Mouse (Mus musculus): ENCODE measurements around the gene Crip1. TPM values are rescaled to one million over a fixed set of nuclear protein-coding genes. Genes with fewer than 3 reads are reported as not detected.
"Not testable (repeated sequence)": the region's sequence is repeated elsewhere in the genome, so short reads cannot be mapped to it uniquely, and the experiment has no call there.

Crip1 gene
- total and polyA plus RNA-seq, 3 experiments: 194 to 429 (median 200) TPM

- Histone ChIP-seq H3K9ac (ENCODE audit: low read depth, low read length) (no peak overlapping the region), H3K27me3 (ENCODE audit: control insufficient read depth, insufficient read depth, low read length) (peaks cover 15% of the 10 kb centered on the region), H3K36me3 (ENCODE audit: control insufficient read depth, insufficient read depth, low read length) (no peaks in the 10 kb centered on the region), H3K4me3 (no peak overlapping the region), H3K27ac (no peak overlapping the region), H3K4me1 (ENCODE audit: control insufficient read depth, insufficient read depth, low read length) (no peaks in the 10 kb centered on the region), H3K79me2 (replicated peaks; ENCODE audit: control insufficient read depth, insufficient read depth, low read length) (no peaks in the 10 kb centered on the region)
- no peak for DNase-seq
- WGBS: 63% methylated on average over 4 of the region's 4 CpGs
- intact Hi-C loops (cut with DNase I): no loop called here
- TF ChIP-seq EP300 (IDR thresholded peaks at IDR 0.05; ENCODE audit: insufficient read depth, low read depth, low read length) (no peak), CTCF (IDR thresholded peaks at IDR 0.05) (no peak), POLR2A (IDR thresholded peaks at IDR 0.05; ENCODE audit: insufficient read depth, low read depth, low read length) (no peak)
Observed at GRCm38 (mm10) chr12:113187011-113187375, 40.9 kb downstream of the Crip1 start.

DNA sequence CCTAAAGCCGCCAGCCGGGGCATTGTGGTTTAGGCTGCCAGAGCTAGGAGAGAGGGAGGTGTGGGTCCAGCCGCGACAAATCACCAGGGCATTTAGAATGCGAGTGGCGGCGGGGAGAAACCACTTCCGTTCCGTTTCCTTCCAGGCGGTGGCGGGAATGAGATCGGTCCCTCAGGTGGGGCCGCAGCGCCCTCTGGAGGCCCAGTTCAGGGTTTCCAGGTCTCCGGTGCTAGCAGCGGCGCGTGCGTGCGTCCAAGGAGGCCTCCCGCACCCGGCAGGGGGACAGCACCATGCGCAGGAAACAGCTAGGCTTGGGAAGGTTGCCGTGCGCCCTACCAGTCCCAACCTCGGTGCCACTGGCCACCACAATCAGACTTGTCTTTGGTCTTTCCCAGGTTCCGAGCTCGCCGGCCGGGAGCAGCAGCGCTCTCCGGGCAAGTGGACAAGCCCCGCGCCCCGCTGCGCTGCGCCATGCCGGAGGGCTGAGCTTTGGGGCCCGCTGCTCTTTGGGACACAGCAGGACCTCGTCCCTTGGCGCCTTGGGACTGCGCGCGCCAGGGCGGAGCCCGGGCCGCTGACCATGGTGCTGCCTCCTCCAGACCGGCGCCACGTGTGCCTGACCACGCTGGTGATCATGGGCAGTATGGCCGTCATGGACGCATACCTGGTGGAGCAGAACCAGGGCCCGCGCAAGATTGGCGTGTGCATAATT lies 41.6 kb downstream of the Crip1 start:
- peaks cover 15% of the 10 kb centered on the region for H3K27me3 ChIP-seq (ENCODE audit: control insufficient read depth, insufficient read depth, low read length)
- no peak overlapping the region for H3K4me3 ChIP-seq
- no peak overlapping the region for H3K27ac ChIP-seq
- intact Hi-C loops (cut with DNase I): no loop called here
- DNase-seq: peak; percentile 60 to 67
- H3K9ac ChIP-seq (ENCODE audit: low read depth, low read length): no peak overlapping the region
- WGBS: 6% methylated on average over 56 of the region's 56 CpGs
- H3K36me3 ChIP-seq (ENCODE audit: control insufficient read depth, insufficient read depth, low read length): no peaks in the 10 kb centered on the region
- TF ChIP-seq POLR2A (IDR thresholded peaks at IDR 0.05; ENCODE audit: insufficient read depth, low read depth, low read length) (no peak), CTCF (IDR thresholded peaks at IDR 0.05) (peak; percentile 77)
- no peaks in the 10 kb centered on the region for H3K4me1 ChIP-seq (ENCODE audit: control insufficient read depth, insufficient read depth, low read length)
- no peaks in the 10 kb centered on the region for H3K79me2 ChIP-seq (replicated peaks; ENCODE audit: control insufficient read depth, insufficient read depth, low read length)

- WGBS: 84% methylated on average over 51 of the region's 51 CpGs
- DNase-seq: no peak
- no peaks in the 10 kb centered on the region for H3K79me2 ChIP-seq (replicated peaks; ENCODE audit: control insufficient read depth, insufficient read depth, low read length)
- no peaks in the 10 kb centered on the region for H3K4me1 ChIP-seq (ENCODE audit: control insufficient read depth, insufficient read depth, low read length)
- no peak overlapping the region for H3K4me3 ChIP-seq
- H3K9ac ChIP-seq (ENCODE audit: low read depth, low read length): no peak overlapping the region
- H3K27ac ChIP-seq: no peak overlapping the region
- H3K27me3 ChIP-seq (ENCODE audit: control insufficient read depth, insufficient read depth, low read length): peaks cover 15% of the 10 kb centered on the region
- intact Hi-C loops (cut with DNase I): no loop called here
- H3K36me3 ChIP-seq (ENCODE audit: control insufficient read depth, insufficient read depth, low read length): no peaks in the 10 kb centered on the region
- TF ChIP-seq EP300 (IDR thresholded peaks at IDR 0.05; ENCODE audit: insufficient read depth, low read depth, low read length) (no peak), CTCF (IDR thresholded peaks at IDR 0.05) (no peak), POLR2A (IDR thresholded peaks at IDR 0.05; ENCODE audit: insufficient read depth, low read depth, low read length) (no peak)
Observed at GRCm38 (mm10) chr12:113188349-113189055, 42.4 kb downstream of the Crip1 start.

DNA sequence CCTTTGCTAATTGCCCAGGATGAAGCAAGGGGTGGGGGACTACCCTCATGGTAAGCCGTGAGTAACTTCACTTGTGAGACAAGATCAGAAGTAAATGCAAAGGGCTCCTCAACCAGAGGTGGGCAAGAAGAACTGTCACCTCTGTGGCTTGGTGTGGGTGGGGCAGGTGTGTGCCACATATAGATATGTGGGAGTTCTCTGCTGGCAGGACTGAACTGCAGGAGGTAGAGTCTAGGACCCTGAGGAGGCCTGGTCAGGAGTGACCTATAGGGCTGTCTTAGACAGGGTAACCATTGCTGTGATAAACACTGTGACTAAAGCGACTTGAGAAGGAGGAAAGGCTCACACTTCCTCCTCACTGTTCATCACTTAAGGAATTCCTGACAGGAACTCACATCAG lies 47.3 kb downstream of the Crip1 start:
- no peak for DNase-seq
- Histone ChIP-seq H3K9ac (ENCODE audit: low read depth, low read length) (no peak overlapping the region), H3K27me3 (ENCODE audit: control insufficient read depth, insufficient read depth, low read length) (peaks cover 3% of the 10 kb centered on the region; the same call in 1 of the 2 replicates), H3K4me3 (no peak overlapping the region), H3K27ac (no peak overlapping the region), H3K79me2 (replicated peaks; ENCODE audit: control insufficient read depth, insufficient read depth, low read length) (no peaks in the 10 kb centered on the region), H3K36me3 (ENCODE audit: control insufficient read depth, insufficient read depth, low read length) (no peaks in the 10 kb centered on the region), H3K4me1 (ENCODE audit: control insufficient read depth, insufficient read depth, low read length) (no peaks in the 10 kb centered on the region)
- intact Hi-C loops (cut with DNase I): no loop called here
- WGBS: 40% methylated on average over 2 of the region's 2 CpGs
- TF ChIP-seq POLR2A (IDR thresholded peaks at IDR 0.05; ENCODE audit: insufficient read depth, low read depth, low read length) (no peak), CTCF (IDR thresholded peaks at IDR 0.05) (no peak)

DNA sequence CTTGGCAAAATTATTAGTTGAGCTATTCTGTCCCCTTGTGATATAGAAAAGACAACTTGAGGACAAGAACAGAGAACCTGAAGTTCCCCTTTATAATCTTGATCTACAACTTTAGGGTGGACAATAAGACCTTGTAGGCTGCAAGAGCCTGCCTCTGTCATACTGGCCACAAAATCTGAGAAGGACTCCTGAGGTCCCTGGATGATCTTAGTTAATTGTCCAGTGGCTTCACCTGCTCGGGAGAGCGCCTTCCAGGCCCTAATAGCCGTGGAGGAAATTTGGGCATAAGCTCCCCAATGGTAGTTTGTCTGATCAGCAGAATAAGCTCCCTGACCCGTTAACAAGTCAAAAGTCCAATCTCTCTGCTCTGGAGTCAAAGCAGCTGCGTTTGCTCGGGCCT lies 53.0 kb downstream of the Crip1 start:
- H3K9ac ChIP-seq (ENCODE audit: low read depth, low read length); H3K79me2 ChIP-seq (replicated peaks; ENCODE audit: control insufficient read depth, insufficient read depth, low read length); H3K27me3 ChIP-seq (ENCODE audit: control insufficient read depth, insufficient read depth, low read length); DNase-seq; H3K36me3 ChIP-seq (ENCODE audit: control insufficient read depth, insufficient read depth, low read length); H3K4me3 ChIP-seq; intact Hi-C loops (cut with DNase I); H3K4me1 ChIP-seq (ENCODE audit: control insufficient read depth, insufficient read depth, low read length); H3K27ac ChIP-seq: not testable (repeated sequence)
- 92% methylated on average over 3 of the region's 6 CpGs for WGBS

- intact Hi-C loops (cut with DNase I): no loop called here
- Histone ChIP-seq H3K27me3 (ENCODE audit: control insufficient read depth, insufficient read depth, low read length) (no peaks in the 10 kb centered on the region), H3K79me2 (replicated peaks; ENCODE audit: control insufficient read depth, insufficient read depth, low read length) (no peaks in the 10 kb centered on the region), H3K9ac (ENCODE audit: low read depth, low read length) (no peak overlapping the region), H3K4me3 (no peak overlapping the region), H3K4me1 (ENCODE audit: control insufficient read depth, insufficient read depth, low read length) (no peaks in the 10 kb centered on the region), H3K27ac (no peak overlapping the region), H3K36me3 (ENCODE audit: control insufficient read depth, insufficient read depth, low read length) (no peaks in the 10 kb centered on the region)
- peak in 1 of 2 experiments; percentile 30 for DNase-seq
- WGBS: 79% methylated on average over 4 of the region's 4 CpGs
- no peak for TF ChIP-seq POLR2A (IDR thresholded peaks at IDR 0.05; ENCODE audit: insufficient read depth, low read depth, low read length)
- TF ChIP-seq EP300 (IDR thresholded peaks at IDR 0.05; ENCODE audit: insufficient read depth, low read depth, low read length): no peak
- TF ChIP-seq CTCF (IDR thresholded peaks at IDR 0.05): no peak
Observed at GRCm38 (mm10) chr12:113201301-113201700, 55.2 kb downstream of the Crip1 start.

All from heart, adult 2 months (tissue).